Mouse (Mus musculus) small intestine, adult 2 months (tissue): Measurements from ENCODE around the gene Rapgef5. TPM values are rescaled to one million over a fixed set of nuclear protein-coding genes. Genes with fewer than 3 reads are reported as not detected.

Experiments used
- H3K27ac ChIP-seq: fragments of 200-500 bp; 2 replicates; pipeline ENCODE4 v1.5.1; 2012; ENCODE audit warnings: low read depth, low read length, control low read depth, inconsistent platforms; ENCODE audit not compliant: insufficient read depth
- H3K27me3 ChIP-seq: fragments of 200-500 bp; 2 replicates; pipeline ENCODE4 v1.6.1; 2012; ENCODE audit warnings: mild to moderate bottlenecking, moderate library complexity, low read length, inconsistent platforms; ENCODE audit not compliant: control insufficient read depth, insufficient read depth
- H3K36me3 ChIP-seq: fragments of 200-500 bp; 2 replicates; pipeline ENCODE4 v1.6.1; 2012; ENCODE audit warnings: mild to moderate bottlenecking, low read length, control low read depth, inconsistent platforms; ENCODE audit not compliant: control insufficient read depth, insufficient read depth
- H3K4me1 ChIP-seq: fragments of 200-500 bp; 2 replicates; pipeline ENCODE4 v1.6.1; 2012; ENCODE audit warnings: low read length, inconsistent platforms, mixed read lengths; ENCODE audit not compliant: control insufficient read depth, insufficient read depth, insufficient read length
- H3K4me3 ChIP-seq: fragments of 200-500 bp; 2 replicates; pipeline ENCODE4 v1.5.1; 2012; ENCODE audit warnings: low read depth, mild to moderate bottlenecking, control low read depth, inconsistent platforms, low read length, moderate library complexity
- CTCF ChIP-seq: fragments of 200-500 bp; IDR thresholded peaks from 2 replicates; pipeline ENCODE4 v1.5.1; 2012; ENCODE audit warnings: low read depth, mild to moderate bottlenecking, control low read depth, inconsistent platforms, low read length, moderate library complexity, mixed read lengths; ENCODE audit not compliant: insufficient replicate concordance, insufficient read length; ENCODE audit errors: extremely low read depth
- POLR2A ChIP-seq: fragments of 200-500 bp; IDR thresholded peaks from 2 replicates; pipeline ENCODE4 v1.6.1; 2012; ENCODE audit warnings: low read depth, mild to moderate bottlenecking, control low read depth, inconsistent platforms, low read length, moderate library complexity
- WGBS: fragments of 180-500 bp; shearing (Covaris S2); methylation state at CpG from one replicate; pipeline ENCODE4 v1.1.7; 2018; 5-methylcytosine and 5-hydroxymethylcytosine counted together
- polyA plus RNA-seq: library from polyadenylated mRNA; depleted of rRNA; stranded (reverse); fragments of >200 nt; gene quantifications from 2 replicates; pipeline ENCODE4 v1.2.3, GENCODE M21; 2012

The Rapgef5 gene
- polyA plus RNA-seq, 1 experiment, result 4.7 TPM

DNA sequence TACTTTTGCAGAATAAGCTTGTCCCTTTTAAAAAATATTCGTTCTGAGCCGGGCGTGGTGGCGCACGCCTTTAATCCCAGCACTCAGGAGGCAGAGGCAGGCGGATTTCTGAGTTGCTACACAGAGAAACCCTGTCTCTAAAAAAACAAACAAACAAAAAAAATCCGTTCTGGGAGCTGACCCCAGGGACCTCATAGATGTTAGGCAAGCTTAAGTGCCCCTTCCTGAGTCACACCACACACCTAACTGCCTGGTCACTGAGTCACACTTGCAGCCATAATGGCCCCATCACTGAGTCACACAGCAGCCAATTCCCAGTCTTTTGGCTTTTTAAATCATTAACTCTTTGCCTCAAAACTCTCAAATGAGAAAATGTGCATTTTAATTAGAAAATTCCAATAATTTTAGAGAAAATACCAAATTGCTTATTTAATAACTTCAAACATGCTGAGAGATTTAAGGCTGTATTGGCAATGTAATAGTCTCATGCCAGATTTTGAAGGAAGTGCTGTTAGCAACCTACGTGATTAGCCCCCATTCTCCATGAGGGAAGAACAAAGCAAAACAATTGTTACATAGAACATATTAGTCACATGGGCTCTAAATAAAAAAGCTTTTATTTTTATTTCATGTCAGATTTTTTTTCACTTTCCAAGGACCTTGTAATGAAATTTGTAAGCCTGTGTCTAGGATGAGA lies 211.3 kb downstream of the Rapgef5 start:
- no peak overlapping the region for H3K27ac ChIP-seq
- no peaks in the 10 kb centered on the region for H3K27me3 ChIP-seq
- no peaks in the 10 kb centered on the region for H3K4me1 ChIP-seq
- no peak overlapping the region for H3K4me3 ChIP-seq
- WGBS, result 84% methylated on average over 8 of the region's 8 CpGs
- peaks cover 11% of the 10 kb centered on the region for H3K36me3 ChIP-seq
- TF ChIP-seq CTCF (no peak), POLR2A (no peak)

DNA sequence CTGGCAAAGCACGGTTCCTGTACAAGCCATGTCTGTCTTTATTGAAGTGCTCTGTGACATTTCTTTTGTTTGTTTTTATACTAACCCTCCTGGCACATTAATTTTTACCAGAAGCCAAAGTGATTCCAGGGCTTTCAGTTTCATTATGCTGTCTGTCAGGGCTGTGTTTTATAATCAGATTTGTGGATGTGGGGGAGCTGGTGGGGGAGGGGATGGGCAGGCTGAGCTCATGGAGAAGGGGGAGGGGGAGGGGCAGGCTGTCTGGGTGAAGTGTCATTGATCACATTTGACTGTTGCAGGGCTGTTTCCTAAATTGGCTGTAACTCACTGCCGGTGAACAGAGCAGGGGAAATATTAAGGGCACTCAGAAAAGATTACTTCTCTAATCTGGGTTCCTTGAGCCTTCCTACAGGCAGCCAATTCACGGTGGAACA lies 211.9 kb downstream of the Rapgef5 start:
- TF ChIP-seq POLR2A (no peak), CTCF (no peak)
- WGBS, result 39% methylated on average over 3 of the region's 3 CpGs
- peaks cover 11% of the 10 kb centered on the region for H3K36me3 ChIP-seq
- no peak overlapping the region for H3K27ac ChIP-seq
- no peaks in the 10 kb centered on the region for H3K4me1 ChIP-seq
- no peak overlapping the region for H3K4me3 ChIP-seq
- H3K27me3 ChIP-seq, result no peaks in the 10 kb centered on the region

DNA sequence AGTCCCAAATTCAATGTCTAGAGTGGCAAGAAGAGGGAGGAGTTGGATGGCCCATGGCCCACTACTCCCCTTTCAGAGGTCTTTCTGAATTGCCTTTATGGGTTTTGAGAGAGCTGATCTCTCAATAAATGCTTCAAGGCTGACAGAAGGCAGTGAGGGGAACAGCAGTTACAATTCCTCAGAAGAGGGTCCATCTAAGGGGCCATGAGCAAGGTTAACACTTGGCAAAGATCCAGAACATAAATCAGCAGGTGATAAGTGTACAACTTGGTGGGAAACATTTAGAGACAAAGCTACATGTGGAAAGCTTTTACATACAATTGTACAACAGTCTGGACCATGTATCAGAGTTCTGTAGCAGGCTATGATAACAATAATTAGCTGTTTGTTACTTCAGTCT lies 217.3 kb downstream of the Rapgef5 start:
- no peaks in the 10 kb centered on the region for H3K27me3 ChIP-seq
- TF ChIP-seq CTCF (no peak), POLR2A (no peak)
- no peak overlapping the region for H3K4me3 ChIP-seq
- H3K36me3 ChIP-seq, result peaks cover 5% of the 10 kb centered on the region
- no peak overlapping the region for H3K27ac ChIP-seq
- no peaks in the 10 kb centered on the region for H3K4me1 ChIP-seq

DNA sequence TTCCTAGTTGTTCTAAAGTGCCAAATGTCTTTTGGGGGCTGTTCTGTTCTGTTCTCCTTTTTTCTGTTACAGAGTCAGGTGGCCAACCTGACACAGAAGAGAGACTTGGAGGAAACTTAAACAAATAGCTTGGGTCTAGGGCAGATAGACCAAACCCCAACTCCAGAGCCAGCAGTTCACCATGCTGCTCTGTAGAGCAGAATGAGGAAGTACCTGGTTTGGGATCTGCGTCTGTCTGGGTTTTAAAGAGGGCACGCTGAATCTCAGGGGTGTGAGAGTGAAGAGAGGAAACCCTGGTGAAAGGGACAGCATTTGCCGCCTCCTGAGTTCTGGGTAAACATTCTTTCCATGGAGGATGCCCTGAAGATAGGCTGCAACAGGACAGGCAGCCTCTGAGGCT lies 219.9 kb downstream of the Rapgef5 start:
- peaks cover 9% of the 10 kb centered on the region for H3K36me3 ChIP-seq
- H3K4me1 ChIP-seq, result no peaks in the 10 kb centered on the region
- WGBS, result 81% methylated on average over 3 of the region's 3 CpGs
- no peak overlapping the region for H3K27ac ChIP-seq
- H3K27me3 ChIP-seq, result no peaks in the 10 kb centered on the region
- H3K4me3 ChIP-seq, result no peak overlapping the region
- TF ChIP-seq CTCF (no peak), POLR2A (no peak)

DNA sequence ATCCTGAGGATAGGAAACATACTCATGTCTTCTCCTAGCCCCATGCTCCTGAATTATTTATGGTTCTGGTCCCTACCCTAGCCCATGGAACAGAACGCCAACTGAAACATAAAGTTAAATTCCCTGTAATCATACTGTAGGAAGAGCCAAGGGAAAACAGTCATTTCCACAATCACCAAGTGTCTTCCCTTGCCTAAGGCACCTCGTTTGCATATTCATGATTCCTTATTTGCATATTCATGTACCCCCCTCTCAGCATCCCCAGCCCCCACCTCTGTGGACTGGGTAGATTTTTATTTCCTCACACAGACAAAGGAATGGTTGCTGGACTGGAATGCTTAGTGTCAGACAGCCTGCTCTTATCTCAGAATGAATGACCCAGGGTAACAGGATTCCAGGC lies 220.6 kb downstream of the Rapgef5 start:
- Histone ChIP-seq H3K27me3 (no peaks in the 10 kb centered on the region), H3K4me3 (no peak overlapping the region), H3K27ac (no peak overlapping the region), H3K36me3 (peaks cover 9% of the 10 kb centered on the region), H3K4me1 (no peaks in the 10 kb centered on the region)
- TF ChIP-seq CTCF, result no peak
- no peak for TF ChIP-seq POLR2A
- WGBS, result 68% methylated on average over 2 of the region's 2 CpGs

DNA sequence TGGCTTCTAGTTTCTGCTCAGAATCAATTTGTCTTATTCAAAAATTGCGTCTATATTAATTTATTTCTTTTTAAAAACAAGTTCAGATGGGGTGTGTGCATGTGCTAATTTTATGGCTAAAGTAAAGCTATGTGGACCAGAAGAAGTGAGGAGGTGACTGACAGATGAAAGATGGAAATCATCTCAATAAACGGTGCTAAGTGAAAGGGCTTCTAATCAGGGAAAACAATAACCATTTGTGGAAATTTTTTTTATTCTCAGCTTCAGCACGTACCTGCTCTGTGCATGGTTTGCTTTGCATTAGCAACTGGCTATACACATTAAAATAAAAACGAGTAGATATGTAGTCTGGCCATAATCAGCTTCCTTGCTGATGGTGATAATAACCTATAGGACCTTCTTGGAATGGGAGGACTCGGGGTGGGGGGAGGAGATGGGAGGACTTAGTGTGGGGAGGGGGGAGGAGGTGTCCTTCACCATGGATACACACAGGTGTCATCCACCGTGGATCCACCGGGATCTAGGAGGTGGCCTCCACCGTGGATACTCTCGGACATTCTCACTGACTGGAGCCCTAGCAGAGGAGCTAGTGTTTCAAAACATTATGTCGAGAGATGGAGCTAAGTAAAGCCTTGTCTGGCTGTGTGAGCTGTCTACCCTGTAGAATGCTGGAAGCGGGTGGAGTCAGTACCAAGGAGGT lies 221.2 kb downstream of the Rapgef5 start:
- 74% methylated on average over 11 of the region's 11 CpGs for WGBS
- Histone ChIP-seq H3K4me1 (no peaks in the 10 kb centered on the region), H3K36me3 (peaks cover 12% of the 10 kb centered on the region), H3K27ac (no peak overlapping the region), H3K27me3 (no peaks in the 10 kb centered on the region), H3K4me3 (no peak overlapping the region)
- TF ChIP-seq POLR2A (no peak), CTCF (no peak)

DNA sequence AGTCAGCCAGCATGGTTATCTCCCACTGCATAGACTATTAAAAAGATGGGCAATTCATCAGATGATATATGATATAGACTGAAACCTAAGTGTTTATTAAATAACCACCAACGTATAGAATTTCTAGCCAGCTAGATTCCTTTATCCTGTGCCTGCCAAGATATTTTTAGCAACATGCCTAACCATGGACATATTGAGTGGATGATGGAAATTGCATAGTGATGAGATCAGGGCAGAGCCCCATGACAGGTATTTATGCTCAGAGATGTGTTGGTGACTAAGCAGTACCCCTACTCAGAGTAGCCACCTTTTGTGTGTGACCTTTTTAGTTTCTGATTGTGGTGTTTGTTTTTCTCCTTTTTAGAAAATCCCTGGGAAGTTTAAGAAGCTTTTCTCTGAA lies 226.2 kb downstream of the Rapgef5 start:
- Histone ChIP-seq H3K27me3 (no peaks in the 10 kb centered on the region), H3K36me3 (peaks cover 29% of the 10 kb centered on the region), H3K27ac (no peak overlapping the region), H3K4me1 (no peaks in the 10 kb centered on the region), H3K4me3 (no peak overlapping the region)
- TF ChIP-seq CTCF, result no peak
- no peak for TF ChIP-seq POLR2A
- 79% methylated on average over 1 of the region's 1 CpGs for WGBS
